Mouse (Mus musculus): ENCODE measurements around the gene Fto. TPM values are rescaled to one million over a fixed set of nuclear protein-coding genes. Genes with fewer than 3 reads are reported as not detected.

Fto gene
- 10 to 100 TPM; 81.2 to 87.6 TPM for total RNA-seq (2021)
- long read RNA-seq, experiment 1, transcript Fto-201 (9 exons, 3,564 nt): major isoform, 51 of 75 reads
- long read RNA-seq, experiment 1, partial matches to known transcripts: 5 of 75 reads
- long read RNA-seq, experiment 1, other reads (novel, unspliced or antisense): 19 of 75 reads
- long read RNA-seq, experiment 2, transcript Fto-201 (9 exons, 3,564 nt): major isoform, 48 of 69 reads
- long read RNA-seq, experiment 2, partial matches to known transcripts: 17 of 69 reads
- long read RNA-seq, experiment 2, other reads (novel, unspliced or antisense): 4 of 69 reads

DNA sequence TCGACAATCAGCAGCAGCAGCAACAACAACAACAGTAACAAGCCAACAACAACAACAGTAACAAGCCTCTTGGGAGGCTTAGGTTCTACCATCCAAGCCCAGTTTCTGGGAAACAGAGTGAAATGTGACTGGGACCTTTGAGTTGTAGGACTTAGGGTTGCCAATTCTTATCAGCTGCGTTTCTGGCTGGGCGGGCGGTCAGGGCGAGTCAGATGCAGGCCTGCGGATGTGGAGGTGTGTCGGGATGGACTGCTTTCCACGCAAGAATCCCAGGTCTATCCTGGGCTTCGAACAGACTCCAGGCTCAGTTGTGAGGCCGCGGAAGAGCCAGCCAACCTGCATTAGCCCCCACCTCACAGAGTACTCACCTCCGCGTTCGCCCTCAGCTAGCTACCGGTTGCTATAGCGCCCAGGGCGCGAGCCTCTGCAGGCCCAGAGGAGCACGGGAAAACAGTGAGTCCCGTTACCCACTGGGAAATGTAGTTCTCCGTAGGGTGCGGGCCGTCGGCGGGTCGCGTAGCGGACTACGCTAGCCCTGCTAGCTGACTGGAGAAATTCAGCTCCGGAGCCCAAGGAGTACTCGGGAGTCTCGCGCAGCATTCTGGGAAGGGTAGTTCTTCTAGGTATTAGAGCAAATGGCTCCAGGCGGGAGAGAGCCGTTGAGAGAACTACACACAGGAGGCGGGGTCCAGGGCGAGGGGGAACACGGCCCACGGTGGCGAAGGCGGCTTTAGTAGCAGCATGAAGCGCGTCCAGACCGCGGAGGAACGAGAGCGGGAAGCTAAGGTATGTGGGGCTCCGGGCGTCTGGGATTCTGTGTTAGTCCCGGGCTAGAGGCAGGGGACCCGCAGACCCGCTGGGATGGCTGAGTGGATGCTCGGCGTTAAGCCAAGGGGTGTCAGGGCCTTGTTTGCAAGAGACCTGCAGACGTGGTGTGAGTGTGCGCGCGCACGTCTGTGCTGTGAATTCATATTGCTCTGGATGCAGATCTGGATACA, at the start of gene Fto, which contains the start of gene Rpgrip1l:
Fto (plus strand) TSS at position 691 of the 998 bp plus-strand sequence.
Rpgrip1l (minus strand) TSS at position 428 of the 998 bp plus-strand sequence.
- DNase-seq (ENCODE audit: low spot score): peak; percentile 99

GRCm38 (mm10) chr8:91263939-91264338, 49.4 kb upstream of the Fto start:
- DNase-seq (ENCODE audit: low spot score): no peak

DNA sequence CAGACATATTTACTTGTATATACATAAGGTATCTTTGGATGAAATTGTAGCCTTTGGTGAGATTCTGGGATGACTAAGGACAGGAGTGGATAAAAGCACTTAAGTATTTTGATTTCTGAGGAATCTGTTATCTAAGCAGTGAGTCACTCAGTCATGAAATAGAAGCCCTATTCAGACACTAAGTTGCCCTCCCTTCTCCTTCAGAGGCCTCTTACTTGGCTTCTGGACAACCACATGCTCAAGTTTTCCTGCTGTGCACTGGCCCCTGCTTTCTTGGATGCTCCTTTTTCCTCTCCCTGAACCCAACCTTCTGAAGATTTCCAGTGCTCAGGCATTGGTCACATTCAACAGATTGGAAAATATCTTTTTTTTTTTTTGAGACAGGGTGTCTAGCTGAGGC, 48.8 kb upstream of the Fto start:
- DNase-seq (ENCODE audit: low spot score): no peak

DNA sequence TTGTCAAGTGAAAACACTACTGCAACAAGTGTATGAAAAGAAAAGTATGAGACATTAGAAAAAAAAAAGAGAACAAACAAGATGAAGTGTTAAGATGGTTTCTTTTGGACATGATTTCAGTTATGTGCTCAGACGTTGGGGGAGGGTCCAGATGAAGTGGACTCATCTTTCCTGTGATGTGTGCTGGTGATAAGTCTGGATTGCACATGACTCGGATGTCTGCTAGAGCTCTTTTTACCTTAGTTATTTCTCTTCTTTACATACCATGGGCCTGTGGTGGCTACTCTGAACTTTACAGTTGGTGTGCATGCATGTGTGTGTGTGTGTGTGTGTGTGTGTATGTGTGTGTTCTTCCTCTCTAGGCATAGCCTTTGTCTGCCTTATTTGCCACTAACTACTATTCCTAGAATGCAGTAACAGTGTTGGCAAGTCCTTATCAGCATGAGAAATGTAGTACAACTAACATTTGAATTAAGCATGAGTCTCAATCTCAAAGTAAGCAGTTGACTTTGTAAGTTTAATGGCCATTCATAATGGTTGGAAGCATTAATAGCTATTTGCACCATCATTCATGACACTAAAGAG, 43.9 kb upstream of the Fto start:
- no peak for DNase-seq (ENCODE audit: low spot score)

- DNase-seq (ENCODE audit: low spot score): no peak
These were observed 39.8 kb upstream of the Fto start for GRCm38 (mm10) chr8:91273493-91273892.

- no peak for DNase-seq (ENCODE audit: low spot score)
These were observed 37.0 kb upstream of the Fto start for GRCm38 (mm10) chr8:91276337-91276736.

GRCm38 (mm10) chr8:91278060-91278459, 35.3 kb upstream of the Fto start:
- DNase-seq (ENCODE audit: low spot score): no peak

GRCm38 (mm10) chr8:91280467-91281212, 32.7 kb upstream of the Fto start:
- DNase-seq (ENCODE audit: low spot score): peak; percentile 36

- no peak for DNase-seq (ENCODE audit: low spot score)
These were observed 31.8 kb upstream of the Fto start for GRCm38 (mm10) chr8:91281545-91281944.

- no peak for DNase-seq (ENCODE audit: low spot score)
These were observed 30.7 kb upstream of the Fto start for GRCm38 (mm10) chr8:91282655-91283054.

DNA sequence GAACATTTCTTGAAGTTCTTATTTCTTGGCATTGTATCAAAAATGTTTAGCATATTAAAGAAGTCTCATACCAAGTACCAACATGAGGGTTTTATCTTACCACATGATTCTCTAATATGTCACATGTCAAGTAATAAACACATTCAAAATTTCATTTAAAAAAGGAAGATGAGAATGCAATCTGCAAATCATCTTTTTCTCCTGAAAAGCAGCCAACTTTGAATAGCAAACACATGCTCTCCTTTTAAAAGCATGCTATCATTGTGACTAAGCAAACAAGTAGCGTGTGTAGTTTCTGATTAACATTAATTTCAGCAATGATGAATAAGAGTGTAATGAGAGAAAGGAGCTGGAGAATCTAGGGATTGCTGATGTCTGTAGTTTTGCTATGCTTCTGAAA, 29.5 kb upstream of the Fto start:
- no peak for DNase-seq (ENCODE audit: low spot score)

DNA sequence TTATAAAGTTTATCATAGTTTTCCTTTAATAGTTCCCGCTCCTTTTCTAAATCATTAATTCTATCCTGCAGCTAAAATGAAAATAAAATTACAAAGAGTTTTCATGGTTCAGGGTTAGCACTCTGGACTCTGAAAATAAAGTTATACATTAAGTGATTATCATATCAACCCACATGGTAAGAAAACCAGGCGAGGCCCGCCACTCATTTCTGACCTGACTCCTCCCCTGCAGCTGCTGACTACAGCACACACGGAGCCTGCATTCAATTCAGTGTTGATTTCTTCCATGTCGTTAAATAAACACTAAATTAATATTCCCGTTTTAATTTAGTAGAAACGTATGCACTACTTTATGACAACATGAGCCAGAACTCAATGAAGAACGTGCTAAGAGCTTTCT, 27.1 kb upstream of the Fto start:
- no peak for DNase-seq (ENCODE audit: low spot score)

DNA sequence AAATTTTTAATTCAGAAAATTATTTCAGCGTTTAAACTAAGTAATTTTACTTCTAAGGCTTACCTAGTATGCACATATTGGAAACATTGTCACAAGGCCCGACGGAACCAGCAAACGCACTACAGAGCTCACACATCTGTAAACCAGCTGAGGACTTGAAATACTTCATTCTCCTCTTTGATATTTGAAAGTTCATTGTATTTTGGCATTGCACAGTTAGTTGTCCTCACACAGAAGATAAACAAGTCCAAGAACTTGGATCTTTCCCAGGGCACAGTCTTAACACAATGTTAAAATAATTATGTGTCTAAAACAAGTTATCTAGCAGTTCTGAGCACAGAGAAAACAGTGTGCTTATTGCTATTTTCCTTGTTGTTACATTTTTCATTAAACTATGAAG, 22.7 kb upstream of the Fto start:
- peak; percentile 43 for DNase-seq (ENCODE audit: low spot score)

GRCm38 (mm10) chr8:91295786-91296185, 17.5 kb upstream of the Fto start:
- no peak for DNase-seq (ENCODE audit: low spot score)

GRCm38 (mm10) chr8:91298672-91299071, 14.7 kb upstream of the Fto start:
- no peak for DNase-seq (ENCODE audit: low spot score)

DNA sequence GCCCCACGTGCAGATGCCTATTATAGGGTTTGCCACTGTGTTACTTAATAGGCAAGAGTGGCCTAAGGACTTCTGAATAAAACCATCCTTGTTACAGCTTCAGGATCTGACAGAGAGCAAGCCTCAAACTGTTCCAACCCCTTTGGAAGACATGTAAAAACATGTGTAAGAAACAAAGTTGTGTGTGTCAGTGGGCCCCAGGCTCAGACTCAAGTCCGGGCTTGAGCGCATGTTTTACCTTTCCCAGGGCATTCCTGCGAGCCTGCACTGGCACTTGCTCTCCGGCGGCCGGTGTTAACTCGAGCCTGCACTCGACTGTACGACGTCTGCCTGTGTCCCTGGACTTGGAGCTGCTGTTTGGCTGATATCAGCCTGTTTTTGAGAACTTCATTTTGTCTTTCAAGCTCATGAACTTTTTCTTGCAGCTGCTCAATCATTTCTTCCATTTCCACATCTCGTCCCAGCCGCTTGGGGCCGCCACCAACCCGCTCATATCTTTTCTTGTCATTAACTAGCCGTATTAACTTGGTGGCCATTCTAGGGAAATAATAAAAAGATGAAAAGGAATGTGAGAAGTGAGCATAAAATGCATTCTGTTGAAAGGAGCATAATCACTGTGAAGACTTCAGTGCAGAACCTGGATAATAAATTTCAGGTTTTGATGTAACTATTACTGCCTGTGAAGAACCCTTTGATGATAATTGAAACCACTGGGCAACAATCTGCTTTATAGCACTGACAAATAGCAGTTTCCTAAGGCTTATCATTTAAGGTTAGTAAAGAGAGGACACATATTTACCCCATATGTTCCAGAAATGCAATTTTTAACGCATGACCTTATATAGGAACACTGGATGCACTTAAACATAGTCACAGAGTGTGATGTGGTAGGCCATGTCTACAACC, 8.6 kb upstream of the Fto start:
- DNase-seq (ENCODE audit: low spot score): no peak

- DNase-seq (ENCODE audit: low spot score): no peak
These were observed 983 bp upstream of the Fto start for GRCm38 (mm10) chr8:91312342-91312741.

DNA sequence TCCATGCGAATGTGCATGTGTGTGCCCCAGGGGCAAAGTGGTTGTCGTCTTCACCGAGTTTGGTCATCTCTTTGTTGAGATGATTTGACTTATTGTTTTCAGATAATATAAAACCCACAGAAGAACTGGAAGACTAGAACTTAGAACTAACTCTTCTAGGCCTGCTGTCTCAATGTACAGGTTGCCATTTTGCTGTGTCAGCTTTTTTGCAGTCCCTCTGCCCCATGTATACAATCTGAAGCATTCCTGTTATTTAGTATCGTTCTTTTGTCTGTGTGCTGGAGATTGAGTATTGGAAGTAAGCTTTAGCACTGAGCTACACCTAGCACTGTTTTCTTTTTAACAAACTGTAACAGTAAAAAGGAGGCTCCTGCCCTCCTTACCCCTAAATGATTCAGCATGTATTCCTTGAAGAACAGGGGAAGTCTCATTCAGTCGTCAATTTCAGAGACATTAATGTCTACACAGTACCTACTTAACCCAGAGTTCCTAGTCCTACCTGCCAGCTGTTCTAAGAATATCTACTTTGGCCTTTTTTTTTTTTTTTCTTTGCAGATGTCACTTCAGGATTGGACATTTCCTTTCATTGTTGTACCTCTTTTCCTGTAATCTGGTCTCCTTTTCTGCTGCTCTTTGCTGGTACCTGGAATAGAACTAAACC, 4.4 kb downstream of the Fto start:
- no peak for DNase-seq (ENCODE audit: low spot score)

DNA sequence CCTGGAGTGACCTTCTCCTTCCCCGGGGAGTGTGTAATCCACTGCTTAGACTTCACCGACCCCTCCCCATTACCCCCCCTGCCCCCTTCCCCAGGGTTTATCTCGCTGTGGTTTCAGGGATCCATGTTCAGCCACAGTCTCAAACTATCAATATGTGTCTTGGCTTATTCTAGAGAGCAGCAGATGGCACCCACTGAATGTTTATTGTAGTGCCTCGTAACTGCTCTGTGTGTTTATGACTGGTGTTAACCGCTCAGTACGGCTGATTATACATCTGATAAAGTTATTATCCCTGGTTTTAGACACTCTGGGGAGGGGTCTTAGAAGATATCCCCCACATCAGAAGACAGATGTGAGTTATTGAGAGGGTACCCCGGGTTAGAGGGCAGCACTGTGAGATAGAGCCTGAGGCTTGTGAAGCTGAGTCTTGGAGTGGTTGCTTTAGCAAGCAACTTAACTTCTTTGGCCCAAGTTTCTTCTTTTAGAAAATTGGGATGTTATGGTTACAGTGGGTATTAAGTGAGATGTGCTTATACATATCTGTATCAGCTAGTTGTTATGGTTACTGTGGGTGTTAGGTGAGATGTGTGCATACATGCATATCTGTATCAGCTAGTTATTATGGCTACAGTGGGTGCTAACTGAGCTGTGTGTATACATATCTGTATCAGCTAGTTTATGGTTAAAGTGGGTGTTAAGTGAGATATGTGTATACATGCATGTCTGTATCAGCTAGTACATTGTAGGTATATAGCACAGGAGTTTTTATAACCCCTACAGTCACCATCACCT, 5.8 kb downstream of the Fto start:
- no peak for DNase-seq (ENCODE audit: low spot score)
